Mouse (Mus musculus) cerebellum, adult 2 months (tissue): ENCODE results near the gene Tpm1. TPM values are rescaled to one million over a fixed set of nuclear protein-coding genes. Genes with fewer than 3 reads are reported as not detected.

Experiments used
- DNase-seq, 2 experiments: peaks; one replicate each; pipeline ENCODE4 v3.0.0; 2021
- H3K27ac ChIP-seq: fragments of 200-500 bp; 2 replicates; pipeline ENCODE4 v1.5.1; 2012; ENCODE audit warnings: low read length, control low read depth, inconsistent platforms; ENCODE audit not compliant: insufficient read depth
- H3K27me3 ChIP-seq: fragments of 200-500 bp; 2 replicates; pipeline ENCODE4 v1.6.1; 2012; ENCODE audit warnings: inconsistent platforms, mild to moderate bottlenecking, low read length, moderate library complexity; ENCODE audit not compliant: control insufficient read depth, insufficient read depth
- H3K4me1 ChIP-seq: fragments of 200-500 bp; 2 replicates; pipeline ENCODE4 v1.6.1; 2011; ENCODE audit warnings: low read length; ENCODE audit not compliant: control insufficient read depth, insufficient read depth
- H3K4me3 ChIP-seq: fragments of 200-500 bp; replicated peaks from 2 replicates; pipeline ENCODE3; 2011; ENCODE audit warnings: mild to moderate bottlenecking, low read depth, low read length, control low read depth; ENCODE audit not compliant: insufficient read depth
- CTCF ChIP-seq: fragments of 200-500 bp; IDR thresholded peaks from 2 replicates; pipeline ENCODE4 v1.5.1; 2011; ENCODE audit warnings: low read depth, mild to moderate bottlenecking, control low read depth, low read length, moderate library complexity, borderline replicate concordance; ENCODE audit not compliant: insufficient read depth
- POLR2A ChIP-seq: fragments of 200-500 bp; IDR thresholded peaks from 2 replicates; pipeline ENCODE4 v1.6.1; 2011; ENCODE audit warnings: low read length, control low read depth, borderline replicate concordance; ENCODE audit not compliant: insufficient read depth
- WGBS: fragments of 180-500 bp; shearing (Covaris S2); methylation state at CpG from one replicate; pipeline ENCODE4 v1.1.7; 2018; 5-methylcytosine and 5-hydroxymethylcytosine counted together
- polyA plus RNA-seq: library from polyadenylated mRNA; depleted of rRNA; stranded (reverse); fragments of >200 nt; gene quantifications from 2 replicates; pipeline ENCODE4 v1.2.3, GENCODE M21; 2012; rRNA removed

The Tpm1 gene
- polyA plus RNA-seq, result 157 and 170 TPM in 2 replicates

DNA sequence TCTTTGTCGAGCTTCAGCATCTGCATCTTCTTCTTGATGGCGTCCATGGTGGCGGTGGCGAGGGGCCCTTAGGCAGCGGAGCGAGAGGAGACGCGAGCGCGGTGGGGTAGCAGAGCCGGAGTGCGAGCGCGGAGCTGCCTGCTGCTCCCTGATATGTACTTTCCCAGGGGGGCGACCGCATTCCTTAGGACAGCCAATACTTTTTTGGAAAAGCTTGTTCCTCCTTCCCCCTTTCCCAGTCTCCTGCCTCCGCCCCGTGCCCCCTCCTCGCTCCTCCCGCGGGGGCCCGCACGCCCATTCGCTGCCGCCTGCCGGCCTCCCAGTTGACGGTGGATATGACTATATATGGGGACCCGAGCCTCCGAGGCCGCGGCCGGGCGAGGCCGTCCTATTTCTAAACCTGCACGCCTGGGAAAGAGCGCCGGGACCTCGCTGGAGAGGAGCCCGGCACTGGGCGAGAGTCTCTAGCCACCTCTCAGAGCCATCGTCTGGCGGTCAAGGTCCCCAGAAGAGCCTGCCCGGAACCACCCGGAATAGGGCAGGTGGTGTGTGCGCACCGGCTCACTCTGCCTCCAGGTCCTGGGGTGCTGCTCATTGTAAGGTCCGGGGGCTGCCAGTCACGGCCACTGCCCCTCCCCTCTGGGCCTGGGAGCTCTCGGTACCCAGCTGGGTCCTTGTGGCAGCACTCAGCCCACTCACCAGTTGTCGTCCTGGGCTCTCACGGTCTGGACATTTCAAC is at the start of gene Tpm1:
Tpm1 (minus strand) TSS at position 321 of the 739 bp plus-strand sequence.
- TF ChIP-seq POLR2A (no peak), CTCF (no peak)
- no peaks in the 10 kb centered on the region for H3K27me3 ChIP-seq
- WGBS, result 1% methylated on average over 51 of the region's 51 CpGs
- H3K4me3 ChIP-seq, result peak within 1 kb of the TSS; percentile 65
- DNase-seq, result peak; percentile 40 to 54
- no peak within 1 kb of the TSS for H3K27ac ChIP-seq
- peaks cover 2% of the 10 kb centered on the region; the same call in 1 of the 2 replicates for H3K4me1 ChIP-seq

- no peak for TF ChIP-seq CTCF
- no peak for TF ChIP-seq POLR2A
- Histone ChIP-seq H3K4me1 (no peaks in the 10 kb centered on the region), H3K27me3 (no peaks in the 10 kb centered on the region), H3K4me3 (no peak overlapping the region), H3K27ac (no peak overlapping the region)
- WGBS, result 98% methylated on average over 2 of the region's 2 CpGs
- no peak for DNase-seq
Measured at GRCm38 (mm10) chr9:67094371-67094770, 45.2 kb upstream of the Tpm1 start.

GRCm38 (mm10) chr9:67092210-67092609 is 43.0 kb upstream of the Tpm1 start:
- Histone ChIP-seq H3K27me3 (no peaks in the 10 kb centered on the region), H3K27ac (no peak overlapping the region), H3K4me3 (no peak overlapping the region), H3K4me1 (no peaks in the 10 kb centered on the region)
- DNase-seq, result no peak
- TF ChIP-seq CTCF, result no peak
- TF ChIP-seq POLR2A, result no peak
- 76% methylated on average over 4 of the region's 4 CpGs for WGBS

- H3K4me1 ChIP-seq, result no peaks in the 10 kb centered on the region
- 74% methylated on average over 7 of the region's 7 CpGs for WGBS
- TF ChIP-seq POLR2A, result no peak
- no peak for TF ChIP-seq CTCF
- H3K27ac ChIP-seq, result no peak overlapping the region
- no peak overlapping the region for H3K4me3 ChIP-seq
- no peak for DNase-seq
- H3K27me3 ChIP-seq, result no peaks in the 10 kb centered on the region
Measured at GRCm38 (mm10) chr9:67091598-67091997, 42.4 kb upstream of the Tpm1 start.

DNA sequence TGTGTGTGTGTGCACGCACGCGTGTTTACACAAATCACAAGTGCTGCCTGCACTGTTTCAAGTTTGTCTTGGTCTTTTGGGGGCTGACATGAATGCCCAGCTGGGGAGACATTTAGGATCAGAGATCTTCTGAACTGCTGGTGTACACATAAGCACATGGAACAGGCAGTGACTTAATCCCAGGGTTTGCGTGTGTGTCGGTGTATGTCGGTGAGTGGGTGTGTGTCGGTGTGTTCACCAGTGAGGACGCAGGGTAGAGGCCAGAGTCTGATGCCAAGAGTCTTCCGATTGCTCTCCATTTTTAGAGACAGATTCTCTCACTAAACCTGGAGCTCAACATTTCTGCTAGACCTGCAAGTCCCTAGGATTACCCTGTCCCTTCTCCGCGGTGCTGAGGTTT is 41.9 kb upstream of the Tpm1 start:
- H3K4me1 ChIP-seq, result no peaks in the 10 kb centered on the region
- TF ChIP-seq POLR2A, result no peak
- no peak for TF ChIP-seq CTCF
- H3K27me3 ChIP-seq, result no peaks in the 10 kb centered on the region
- DNase-seq, result no peak
- H3K27ac ChIP-seq, result no peak overlapping the region
- WGBS, result 96% methylated on average over 11 of the region's 11 CpGs
- no peak overlapping the region for H3K4me3 ChIP-seq

DNA sequence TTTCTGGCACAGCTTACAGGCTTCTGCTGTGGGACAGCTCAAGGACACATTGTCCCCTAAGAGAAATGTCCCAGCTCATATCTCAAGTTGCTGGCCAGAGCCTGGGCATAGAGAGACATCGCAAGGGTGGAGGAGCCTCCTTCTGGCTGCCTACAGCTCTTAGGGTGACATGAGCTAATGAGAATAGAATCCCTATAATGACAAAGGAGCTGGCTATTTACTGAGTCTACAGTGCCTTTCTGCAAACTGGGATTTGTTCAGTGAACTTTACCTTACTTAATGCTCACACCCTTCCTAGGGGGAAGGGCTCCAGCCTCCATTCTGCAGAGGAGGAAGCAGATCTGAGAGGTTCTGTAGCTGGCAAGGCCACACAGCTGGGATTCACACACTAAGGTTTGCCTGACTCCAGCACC is 41.4 kb upstream of the Tpm1 start:
- 83% methylated on average over 1 of the region's 1 CpGs for WGBS
- H3K4me1 ChIP-seq, result no peaks in the 10 kb centered on the region
- no peaks in the 10 kb centered on the region for H3K27me3 ChIP-seq
- DNase-seq, result no peak
- H3K4me3 ChIP-seq, result no peak overlapping the region
- no peak overlapping the region for H3K27ac ChIP-seq
- TF ChIP-seq CTCF, result no peak
- TF ChIP-seq POLR2A, result no peak

GRCm38 (mm10) chr9:67089167-67089566 is 40.0 kb upstream of the Tpm1 start:
- Histone ChIP-seq H3K27me3 (no peaks in the 10 kb centered on the region), H3K27ac (no peak overlapping the region), H3K4me1 (no peaks in the 10 kb centered on the region), H3K4me3 (no peak overlapping the region)
- TF ChIP-seq CTCF (no peak), POLR2A (no peak)
- DNase-seq, result no peak
- 27% methylated on average over 5 of the region's 5 CpGs for WGBS

DNA sequence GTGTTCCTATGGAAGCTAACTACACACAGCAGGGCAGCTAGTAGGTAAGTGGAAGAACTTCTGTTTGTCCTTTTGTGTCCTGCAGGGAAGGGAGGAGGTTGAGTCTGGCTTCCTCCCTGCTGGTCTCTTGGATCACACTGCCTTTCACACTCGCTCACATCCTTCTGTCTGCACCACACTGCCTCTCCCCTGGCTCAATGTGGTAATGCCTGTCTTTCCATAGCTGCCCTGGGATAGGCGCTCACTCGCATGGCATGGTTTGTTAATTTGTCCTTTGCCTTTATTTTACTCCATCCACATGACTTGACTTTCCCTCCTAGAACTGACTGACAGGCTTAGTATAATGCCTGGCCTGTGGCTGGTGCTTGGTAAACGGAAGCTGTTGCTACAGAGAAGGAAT is 34.6 kb upstream of the Tpm1 start:
- Histone ChIP-seq H3K4me1 (no peaks in the 10 kb centered on the region), H3K27me3 (no peaks in the 10 kb centered on the region), H3K4me3 (no peak overlapping the region), H3K27ac (no peak overlapping the region)
- no peak for TF ChIP-seq CTCF
- no peak for TF ChIP-seq POLR2A
- 28% methylated on average over 4 of the region's 4 CpGs for WGBS
- no peak for DNase-seq
